Mouse (Mus musculus): ENCODE data around the gene Prorsd1. TPM values are rescaled to one million over a fixed set of nuclear protein-coding genes. Genes with fewer than 3 reads are reported as not detected.

Prorsd1 gene
- polyA plus RNA-seq, 1 experiment from 2014 or later = 24.9 TPM

DNA sequence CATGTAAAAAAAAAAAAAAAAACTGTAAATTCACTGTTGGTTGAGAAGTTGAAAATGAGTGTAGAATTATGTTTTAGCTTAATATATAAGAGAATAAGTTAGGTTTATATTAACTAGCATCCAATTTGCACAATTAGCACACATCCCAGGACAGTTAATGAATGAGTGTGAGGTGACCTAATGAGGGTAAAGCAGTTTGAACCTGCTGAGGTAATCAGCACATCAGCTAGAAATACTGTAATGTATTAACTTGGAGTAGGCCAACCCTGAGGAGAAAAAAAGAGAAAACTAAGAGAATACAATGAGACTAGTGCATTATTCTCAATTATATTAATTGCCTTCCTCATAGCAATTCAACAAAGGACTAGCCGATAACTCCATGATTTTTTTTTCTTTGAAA lies 5.4 kb downstream of the Prorsd1 start:
- 97% methylated on average over 1 of the region's 1 CpGs for WGBS
- no peaks in the 10 kb centered on the region for H3K9me3 ChIP-seq (ENCODE audit: control insufficient read depth, low read length)
- DNase-seq (ENCODE audit: low spot score) (no peak), ATAC-seq (ENCODE audit: low FRiP score) (no peak)
- no peak overlapping the region for H3K4me3 ChIP-seq (ENCODE audit: low read depth, low read length)
- no peaks in the 10 kb centered on the region for H3K36me3 ChIP-seq (ENCODE audit: control insufficient read depth, insufficient read depth, low read length)
- no peak overlapping the region for H3K27ac ChIP-seq (ENCODE audit: low read depth, low read length)
- H3K9ac ChIP-seq (ENCODE audit: low read depth, low read length) = no peak overlapping the region
- no peaks in the 10 kb centered on the region for H3K27me3 ChIP-seq (ENCODE audit: control insufficient read depth, insufficient read depth, low read length)
- H3K4me1 ChIP-seq (replicated peaks; ENCODE audit: control insufficient read depth, insufficient read depth, low read length) = no peaks in the 10 kb centered on the region
- no peak overlapping the region for H3K4me2 ChIP-seq (replicated peaks; ENCODE audit: low read depth, low read length)

DNA sequence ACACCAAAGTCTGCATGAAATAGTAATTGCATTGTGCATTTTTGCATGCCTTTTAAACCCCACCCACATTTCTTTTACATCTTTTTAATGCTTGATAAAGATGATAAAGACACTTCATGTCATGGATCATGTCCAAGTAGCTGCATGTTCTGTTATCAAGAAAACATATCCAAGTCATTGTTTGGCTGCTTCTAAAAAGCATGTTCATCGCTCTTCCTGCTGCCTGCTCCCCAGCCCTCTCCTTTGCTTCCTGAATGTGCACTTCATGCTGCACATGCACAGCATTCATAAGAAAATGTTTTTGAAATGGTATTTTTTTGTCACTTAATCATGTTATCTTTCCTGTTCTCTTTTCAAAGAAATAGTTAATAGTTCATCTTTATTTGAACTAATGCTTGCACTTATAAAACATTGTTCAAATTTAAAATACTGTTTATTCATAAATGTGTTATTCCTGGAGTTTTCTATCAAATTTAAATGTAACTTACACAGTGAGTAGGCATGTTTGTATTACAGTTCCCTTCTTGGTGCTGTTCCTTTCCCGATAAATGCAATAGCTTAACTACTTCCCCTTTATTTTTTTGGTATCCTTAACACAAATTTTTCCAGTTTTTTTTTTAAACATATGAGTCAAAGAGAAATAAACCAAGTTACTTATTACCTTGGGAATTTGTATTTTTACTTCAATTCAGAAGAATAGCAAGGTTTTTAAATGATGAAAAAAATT lies 9.8 kb downstream of the Prorsd1 start:
- H3K36me3 ChIP-seq (ENCODE audit: control insufficient read depth, insufficient read depth, low read length) = peaks cover 4% of the 10 kb centered on the region; the same call in 1 of the 2 replicates
- 94% methylated on average over 2 of the region's 2 CpGs for WGBS
- no peak for DNase-seq (ENCODE audit: low spot score)

DNA sequence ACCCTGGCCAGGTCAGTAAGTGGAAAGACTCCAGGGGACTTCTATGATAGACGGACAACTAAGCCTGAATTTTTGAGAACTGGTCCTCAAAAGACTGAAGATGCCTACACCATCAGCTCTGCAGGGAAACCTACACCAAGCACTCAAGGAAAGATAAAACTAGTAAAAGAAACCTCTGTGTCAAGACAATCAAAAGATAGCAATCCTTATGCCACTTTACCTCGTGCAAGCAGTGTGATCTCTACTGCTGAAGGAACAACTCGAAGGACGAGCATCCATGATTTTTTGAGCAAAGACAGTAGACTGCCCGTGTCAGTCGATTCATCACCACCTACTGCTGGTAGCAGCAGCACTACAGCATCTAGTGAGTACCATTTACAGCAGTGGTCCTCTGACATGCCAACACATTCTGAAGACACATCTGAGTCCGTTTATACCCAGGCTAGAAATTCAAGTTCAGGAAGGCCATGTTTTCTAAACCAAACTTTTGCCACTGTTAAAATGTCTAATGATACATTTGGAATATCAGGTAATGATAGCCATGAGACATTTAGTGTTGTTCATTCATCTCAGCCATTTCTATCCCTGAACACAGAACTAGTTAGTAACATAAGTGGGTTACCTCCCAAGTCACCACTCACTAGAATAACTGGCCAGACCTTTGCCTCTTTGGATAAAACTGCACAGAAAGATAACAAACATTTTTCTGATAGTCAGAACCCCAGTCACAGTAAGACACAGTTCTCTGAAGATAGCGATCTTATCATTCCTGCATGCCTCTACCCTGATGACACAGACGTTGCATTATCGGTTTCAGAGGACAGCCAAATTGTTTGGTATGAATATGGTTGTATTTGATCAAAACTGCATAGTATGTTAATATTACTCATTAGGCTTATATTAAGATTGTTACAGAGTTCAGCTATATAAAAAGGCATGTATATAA lies 10.6 kb downstream of the Prorsd1 start:
- H3K36me3 ChIP-seq (ENCODE audit: control insufficient read depth, insufficient read depth, low read length) = peaks cover 7% of the 10 kb centered on the region; the same call in 1 of the 2 replicates
- H3K9ac ChIP-seq (ENCODE audit: low read depth, low read length) = no peak overlapping the region
- 94% methylated on average over 10 of the region's 10 CpGs for WGBS
- no peaks in the 10 kb centered on the region for H3K4me1 ChIP-seq (replicated peaks; ENCODE audit: control insufficient read depth, insufficient read depth, low read length)
- no peak overlapping the region for H3K4me2 ChIP-seq (replicated peaks; ENCODE audit: low read depth, low read length)
- no peak overlapping the region for H3K27ac ChIP-seq (ENCODE audit: low read depth, low read length)
- no peaks in the 10 kb centered on the region for H3K27me3 ChIP-seq (ENCODE audit: control insufficient read depth, insufficient read depth, low read length)
- ATAC-seq (ENCODE audit: low FRiP score) = no peak
- no peak for DNase-seq (ENCODE audit: low spot score)
- no peaks in the 10 kb centered on the region for H3K9me3 ChIP-seq (ENCODE audit: control insufficient read depth, low read length)
- H3K4me3 ChIP-seq (ENCODE audit: low read depth, low read length) = no peak overlapping the region

More for the DNA sequence above, 9.8 kb downstream of the Prorsd1 start:
- Histone ChIP-seq H3K9ac (ENCODE audit: low read depth, low read length) (no peak overlapping the region), H3K4me3 (ENCODE audit: low read depth, low read length) (no peak overlapping the region), H3K27ac (ENCODE audit: low read depth, low read length) (no peak overlapping the region), H3K4me2 (replicated peaks; ENCODE audit: low read depth, low read length) (no peak overlapping the region), H3K27me3 (ENCODE audit: control insufficient read depth, insufficient read depth, low read length) (no peaks in the 10 kb centered on the region), H3K9me3 (ENCODE audit: control insufficient read depth, low read length) (no peaks in the 10 kb centered on the region), H3K4me1 (replicated peaks; ENCODE audit: control insufficient read depth, insufficient read depth, low read length) (no peaks in the 10 kb centered on the region)
- no peak for ATAC-seq (ENCODE audit: low FRiP score)

DNA sequence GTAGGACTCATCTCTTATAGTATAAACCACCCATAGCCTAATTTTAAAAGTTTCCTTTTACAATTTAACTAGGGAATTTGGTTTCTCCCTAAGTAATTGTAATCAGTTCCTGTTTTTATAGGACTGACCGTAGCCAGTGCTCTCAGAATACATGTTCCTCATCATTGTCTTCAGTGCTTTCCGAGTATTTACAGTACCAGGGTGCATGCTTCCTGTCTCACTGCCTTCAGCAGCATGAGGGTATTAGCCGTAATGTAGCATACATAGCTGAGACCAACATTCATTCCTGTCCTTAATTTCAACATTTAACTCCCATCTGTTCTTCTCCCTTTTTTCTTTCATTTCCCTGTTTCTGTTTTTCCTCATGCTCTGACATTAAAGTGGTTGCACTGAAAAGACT lies 17.9 kb downstream of the Prorsd1 start:
- ATAC-seq (ENCODE audit: low FRiP score) = no peak
- no peaks in the 10 kb centered on the region for H3K9me3 ChIP-seq (ENCODE audit: control insufficient read depth, low read length)
- 83% methylated on average over 3 of the region's 3 CpGs for WGBS

DNA sequence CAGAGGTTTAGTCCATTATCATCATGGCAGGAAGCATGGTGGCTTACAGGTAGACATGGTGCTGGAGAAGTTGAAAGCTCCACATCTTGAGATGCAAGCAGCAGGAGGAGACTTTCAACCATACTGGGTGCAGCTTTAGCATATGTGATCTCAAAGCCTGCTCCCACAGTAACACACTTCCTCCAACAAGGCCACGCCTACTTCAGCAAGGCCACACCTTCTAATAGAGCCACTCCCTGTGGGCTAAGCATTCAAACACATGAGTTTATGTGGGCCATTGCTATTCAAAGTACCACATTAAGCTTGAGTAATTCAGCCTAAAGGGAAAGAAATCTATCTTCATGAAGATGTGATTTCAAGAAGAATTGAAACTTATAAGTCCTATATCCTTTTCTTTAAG lies 21.7 kb downstream of the Prorsd1 start:
- 92% methylated on average over 1 of the region's 1 CpGs for WGBS
- no peaks in the 10 kb centered on the region for H3K4me1 ChIP-seq (replicated peaks; ENCODE audit: control insufficient read depth, insufficient read depth, low read length)
- H3K9ac ChIP-seq (ENCODE audit: low read depth, low read length) = no peak overlapping the region
- ATAC-seq (ENCODE audit: low FRiP score) = no peak
- H3K4me3 ChIP-seq (ENCODE audit: low read depth, low read length) = no peak overlapping the region
- no peaks in the 10 kb centered on the region for H3K36me3 ChIP-seq (ENCODE audit: control insufficient read depth, insufficient read depth, low read length)
- H3K4me2 ChIP-seq (replicated peaks; ENCODE audit: low read depth, low read length) = no peak overlapping the region
- H3K27ac ChIP-seq (ENCODE audit: low read depth, low read length) = no peak overlapping the region
- no peaks in the 10 kb centered on the region for H3K27me3 ChIP-seq (ENCODE audit: control insufficient read depth, insufficient read depth, low read length)
- no peaks in the 10 kb centered on the region for H3K9me3 ChIP-seq (ENCODE audit: control insufficient read depth, low read length)
- DNase-seq (ENCODE audit: low spot score) = no peak

More for the DNA sequence above, 17.9 kb downstream of the Prorsd1 start:
- no peak overlapping the region for H3K4me3 ChIP-seq (ENCODE audit: low read depth, low read length)
- H3K27me3 ChIP-seq (ENCODE audit: control insufficient read depth, insufficient read depth, low read length) = no peaks in the 10 kb centered on the region
- no peaks in the 10 kb centered on the region for H3K4me1 ChIP-seq (replicated peaks; ENCODE audit: control insufficient read depth, insufficient read depth, low read length)
- no peak overlapping the region for H3K4me2 ChIP-seq (replicated peaks; ENCODE audit: low read depth, low read length)
- no peak for DNase-seq (ENCODE audit: low spot score)
- H3K36me3 ChIP-seq (ENCODE audit: control insufficient read depth, insufficient read depth, low read length) = 0 out of 2 replicates have a peak, but pooled peaks cover 3% of the 10 kb centered on the region
- no peak overlapping the region for H3K9ac ChIP-seq (ENCODE audit: low read depth, low read length)
- H3K27ac ChIP-seq (ENCODE audit: low read depth, low read length) = no peak overlapping the region

DNA sequence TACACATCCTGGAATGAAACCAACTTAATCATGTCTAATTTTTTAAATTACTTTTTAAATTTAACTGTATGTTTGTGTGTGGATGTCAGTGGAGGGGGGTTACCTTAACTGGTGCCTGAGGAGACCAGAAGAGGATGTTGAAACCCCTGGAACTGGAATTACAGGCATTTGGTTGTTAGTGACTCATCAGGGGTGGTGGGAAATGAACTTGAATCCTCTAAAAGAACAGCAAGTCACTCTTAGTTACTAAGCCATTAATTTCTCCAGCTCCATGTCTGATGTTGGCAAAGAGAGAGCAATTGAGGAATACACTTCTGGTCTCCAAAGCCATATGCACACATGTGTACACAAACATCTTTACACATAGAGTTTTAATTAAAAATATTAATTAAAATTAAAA lies 40.2 kb downstream of the Prorsd1 start:
- no peak overlapping the region for H3K4me2 ChIP-seq (replicated peaks; ENCODE audit: low read depth, low read length)
- H3K4me3 ChIP-seq (ENCODE audit: low read depth, low read length) = no peak overlapping the region
- no peaks in the 10 kb centered on the region for H3K9me3 ChIP-seq (ENCODE audit: control insufficient read depth, low read length)
- no peaks in the 10 kb centered on the region for H3K27me3 ChIP-seq (ENCODE audit: control insufficient read depth, insufficient read depth, low read length)
- H3K27ac ChIP-seq (ENCODE audit: low read depth, low read length) = no peak overlapping the region
- H3K4me1 ChIP-seq (replicated peaks; ENCODE audit: control insufficient read depth, insufficient read depth, low read length) = no peaks in the 10 kb centered on the region
- DNase-seq (ENCODE audit: low spot score) = no peak
- no peaks in the 10 kb centered on the region for H3K36me3 ChIP-seq (ENCODE audit: control insufficient read depth, insufficient read depth, low read length)
- no peak for ATAC-seq (ENCODE audit: low FRiP score)
- H3K9ac ChIP-seq (ENCODE audit: low read depth, low read length) = no peak overlapping the region

Other genes starting within 250 kb of the Prorsd1 start
- 54.3 and 58.1 TPM in 2 replicates for gene Ccdc88a, start 141.4 kb downstream of the Prorsd1 start, polyA plus RNA-seq (2014; fragmentation: Nextera tagmentation; extraction: Ambion mirVana)
- gene Mtif2, start 11.4 kb upstream of the Prorsd1 start, polyA plus RNA-seq (2014; fragmentation: Nextera tagmentation; extraction: Ambion mirVana) = 42.2 and 49.9 TPM in 2 replicates
- 0.17 TPM in 1 of 2 replicates, not detected in the other for gene Clhc1, start 32.9 kb upstream of the Prorsd1 start, polyA plus RNA-seq (2014; fragmentation: Nextera tagmentation; extraction: Ambion mirVana)
- gene Rps27a, start 33.1 kb upstream of the Prorsd1 start, polyA plus RNA-seq (2014; fragmentation: Nextera tagmentation; extraction: Ambion mirVana) = 957 and 965 TPM in 2 replicates
- gene Rtn4, start 177.9 kb upstream of the Prorsd1 start, polyA plus RNA-seq (2014; fragmentation: Nextera tagmentation; extraction: Ambion mirVana) = 73.7 and 83.9 TPM in 2 replicates